ENCODE assay signal across 27 mouse cellular contexts in the genomic region with DNA sequence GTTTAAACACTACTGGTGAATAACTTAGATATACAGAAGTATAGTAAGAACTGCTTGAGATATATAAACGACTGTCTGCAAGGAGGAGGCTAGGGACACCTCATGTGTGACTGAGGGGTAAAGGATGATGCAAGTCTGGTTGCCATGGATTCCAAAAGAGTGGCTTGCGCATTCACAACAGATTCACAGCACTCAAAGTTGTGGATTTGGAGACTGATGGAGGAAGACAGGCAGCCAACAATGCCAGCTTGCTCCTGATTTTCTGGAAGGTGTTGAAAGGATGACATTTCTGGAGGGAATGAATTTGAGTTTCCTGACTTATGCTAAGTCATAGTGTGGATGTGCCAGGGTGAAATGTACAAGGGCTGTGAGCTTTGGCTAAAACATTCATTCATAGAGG.
"Had no signal": no experiment of that assay in that cellular context is flagged by ENCODE, and none has a peak within 500 bp of the region (broad histone marks: within the 10 kb centered on the region; RNA-seq: fewer than 3 reads in every experiment).

No protein-coding gene starts in this region.

- H3K9ac ChIP-seq: heart, embryonic 13.5 days; heart, embryonic 15.5 days; hindbrain, embryonic 14.5 days; intestine, embryonic 15.5 days; limb, embryonic 12.5 days; liver, embryonic 13.5 days; liver, embryonic 15.5 days had no signal

- H3K4me2 ChIP-seq: heart, embryonic 11.5 days; heart, embryonic 13.5 days; heart, embryonic 15.5 days; hindbrain, embryonic 14.5 days; intestine, embryonic 15.5 days; limb, embryonic 12.5 days; liver, embryonic 11.5 days; liver, embryonic 13.5 days; liver, embryonic 15.5 days had no signal

- DNase-seq: gastrocnemius, postnatal 14 days; gastrocnemius, postnatal 36 days; heart, adult 11 months; heart, adult 2 months; heart, postnatal 14 days; heart, postnatal 36 days; kidney, adult 18-20 months; kidney, adult 8-10 months; kidney, postnatal 10 days; kidney, postnatal 25 days; kidney, postnatal 4 days; liver; liver, embryonic 13.5 days had no signal

- H3K4me1 ChIP-seq: intestine, embryonic 15.5 days; limb, embryonic 10.5 days; limb, embryonic 12.5 days; liver, embryonic 13.5 days; liver, embryonic 15.5 days had no signal

- H3K27ac ChIP-seq: heart, adult 2 months; heart, embryonic 13.5 days; heart, embryonic 15.5 days; hindbrain, embryonic 14.5 days; intestine, embryonic 15.5 days; layer of hippocampus, adult 2 months; left cerebral cortex, adult 2 months; limb, embryonic 10.5 days; limb, embryonic 12.5 days; liver, embryonic 13.5 days; liver, embryonic 15.5 days had no signal

- ATAC-seq: hindbrain, embryonic 16.5 days; inflammation-experienced regulatory T-cells, adult 6 months; intestine, embryonic 15.5 days; intestine, postnatal 0 days had no signal

- H3K36me3 ChIP-seq: heart, embryonic 13.5 days; heart, embryonic 15.5 days; intestine, embryonic 15.5 days; limb, embryonic 10.5 days; limb, embryonic 12.5 days; liver, embryonic 13.5 days; liver, embryonic 15.5 days had no signal

- H3K27me3 ChIP-seq: heart, embryonic 13.5 days; heart, embryonic 15.5 days; intestine, embryonic 15.5 days; limb, embryonic 12.5 days; liver, embryonic 13.5 days; liver, embryonic 15.5 days had no signal

- H3K9me3 ChIP-seq: heart, embryonic 13.5 days; heart, embryonic 15.5 days; intestine, embryonic 15.5 days; limb, embryonic 10.5 days; limb, embryonic 12.5 days; liver, embryonic 13.5 days; liver, embryonic 15.5 days had no signal

- H3K4me3 ChIP-seq: heart, adult 2 months; heart, embryonic 13.5 days; heart, embryonic 15.5 days; intestine, embryonic 15.5 days; layer of hippocampus, adult 2 months; left cerebral cortex, adult 2 months; limb, embryonic 10.5 days; limb, embryonic 12.5 days; liver, embryonic 13.5 days; liver, embryonic 15.5 days had no signal
